Mouse (Mus musculus): ENCODE measurements around the gene G3bp2.

DNA sequence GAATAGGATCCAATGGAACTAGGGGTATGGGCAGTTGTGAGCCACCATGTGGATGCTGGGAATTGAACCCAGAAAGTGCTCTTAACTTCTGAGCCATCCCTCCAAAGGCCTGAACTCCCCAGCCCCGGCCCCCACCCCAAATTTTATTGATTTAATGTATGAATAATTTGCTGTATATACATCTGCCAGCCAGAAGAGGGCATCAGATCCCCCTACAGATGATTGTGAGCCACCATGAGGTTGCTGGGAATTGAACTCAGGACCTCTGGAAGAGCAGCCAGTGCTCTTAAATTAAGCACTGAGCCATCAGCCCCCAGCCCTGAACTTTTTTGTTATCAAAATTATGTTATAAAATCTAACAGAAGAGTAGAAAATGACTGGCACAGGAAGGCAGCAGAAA lies 7.2 kb downstream of the G3bp2 start:
- TF ChIP-seq CTCF (IDR thresholded peaks at IDR 0.05; ENCODE audit: control insufficient read depth, insufficient read depth, insufficient read length): no peak
- TF ChIP-seq USF1 (IDR thresholded peaks at IDR 0.05; ENCODE audit: low read depth): no peak
- TF ChIP-seq MYOG (IDR thresholded peaks at IDR 0.05; ENCODE audit: control insufficient read depth, extremely low read depth, insufficient read length): no peak

Data from C2C12 (cell line).